Mouse (Mus musculus): ENCODE data around the gene Pip. TPM values are rescaled to one million over a fixed set of nuclear protein-coding genes. Genes with fewer than 3 reads are reported as not detected.

The Pip gene
- total RNA-seq (2021): not detected
- long read RNA-seq, experiment 1: 0 reads
- long read RNA-seq, experiment 2: 0 reads

- no peak within 1 kb of the TSS for H3K4me3 ChIP-seq
- no peak within 1 kb of the TSS for H3K27ac ChIP-seq
- intact Hi-C loops (cut with DNase I): no loop called here
- no peak for DNase-seq
- no peak for TF ChIP-seq CTCF (IDR thresholded peaks at IDR 0.05)
These were observed at the start of gene Pip for GRCm38 (mm10) chr6:41847235-41847634. Gene Pip (plus strand): TSS chr6:41847535.

GRCm38 (mm10) chr6:41824086-41824485, 23.2 kb upstream of the Pip start:
- intact Hi-C loops (cut with DNase I): no loop called here
- TF ChIP-seq CTCF (IDR thresholded peaks at IDR 0.05): no peak
- no peak overlapping the region for H3K4me3 ChIP-seq
- no peak overlapping the region for H3K27ac ChIP-seq
- DNase-seq: no peak

- no peak overlapping the region for H3K4me3 ChIP-seq
- intact Hi-C loops (cut with DNase I): no loop called here
- no peak for TF ChIP-seq CTCF (IDR thresholded peaks at IDR 0.05)
- H3K27ac ChIP-seq: no peak overlapping the region
- no peak for DNase-seq
These were observed 17.8 kb upstream of the Pip start for GRCm38 (mm10) chr6:41829516-41829915.

- DNase-seq: no peak
- TF ChIP-seq CTCF (IDR thresholded peaks at IDR 0.05): no peak
- intact Hi-C loops (cut with DNase I): no loop called here
- no peak within 1 kb of the TSS for H3K4me3 ChIP-seq
- no peak within 1 kb of the TSS for H3K27ac ChIP-seq
These were observed 5.4 kb downstream of the Pip start, which contains the start of gene Sval2 for GRCm38 (mm10) chr6:41852689-41853088. Gene Sval2 (plus strand): TSS chr6:41852989.

- TF ChIP-seq CTCF (IDR thresholded peaks at IDR 0.05): no peak
- intact Hi-C loops (cut with DNase I): no loop called here
- DNase-seq: no peak
- no peak overlapping the region for H3K4me3 ChIP-seq
- H3K27ac ChIP-seq: no peak overlapping the region
These were observed 16.7 kb downstream of the Pip start for GRCm38 (mm10) chr6:41864038-41864437.

Other genes with a start within 250 kb of the Pip start
- gene Ephb6, start 242.1 kb upstream of the Pip start, total RNA-seq (2021): under 1 TPM; 0.54 to 0.98 TPM
- not detected for gene Trpv6, start 211.1 kb upstream of the Pip start, total RNA-seq (2021)
- gene Trpv5, start 166.8 kb upstream of the Pip start, total RNA-seq (2021): not detected
- gene Llcfc1, start 163.1 kb upstream of the Pip start, total RNA-seq (2021): not detected
- not detected for gene Kel, start 143.2 kb upstream of the Pip start, total RNA-seq (2021)
- gene Olfr459, start 72.4 kb upstream of the Pip start, total RNA-seq (2021): not detected
- gene Sval2, start 5.5 kb downstream of the Pip start, total RNA-seq (2021): not detected
- not detected for gene Sval1, start 104.1 kb downstream of the Pip start, total RNA-seq (2021)
- gene Sval3, start 120.6 kb downstream of the Pip start, total RNA-seq (2021): not detected
- not detected for gene Sva, start 190.9 kb downstream of the Pip start, total RNA-seq (2021)